Mouse (Mus musculus) heart, postnatal 0 days (tissue): Measurements from ENCODE around the gene Pcsk5.

Experiments used
- CTCF ChIP-seq: IDR thresholded peaks from 2 replicates; pipeline ENCODE4 v1.5.1; 2016; ENCODE audit warnings: antibody characterized with exemption, control low read depth, low read depth
- EP300 ChIP-seq: IDR thresholded peaks from 2 replicates; pipeline ENCODE4 v1.6.1; 2016; ENCODE audit warnings: antibody characterized with exemption, low read depth

GRCm38 (mm10) chr19:17741465-17741864 is 96.0 kb downstream of the Pcsk5 start:
- TF ChIP-seq CTCF = no peak
- no peak for TF ChIP-seq EP300
